Mouse (Mus musculus) testis, postnatal 14 days (tissue): Measurements from ENCODE around the gene Mta2.
"Not testable (repeated sequence)": the region's sequence is repeated elsewhere in the genome, so short reads cannot be mapped to it uniquely, and the experiment has no call there.

Experiments
- DNase-seq: peaks from one replicate; pipeline ENCODE4 v3.0.0; 2021; ENCODE audit warnings: low spot score

Mta2 gene

GRCm38 (mm10) chr19:8967373-8967743, 25.7 kb downstream of the Mta2 start:
- no peak for DNase-seq

- DNase-seq, result no peak
These were observed 26.2 kb downstream of the Mta2 start for GRCm38 (mm10) chr19:8967893-8968292.

GRCm38 (mm10) chr19:8972491-8972890, 30.8 kb downstream of the Mta2 start:
- not testable (repeated sequence) for DNase-seq

GRCm38 (mm10) chr19:8974638-8975037, 33.0 kb downstream of the Mta2 start:
- no peak for DNase-seq

GRCm38 (mm10) chr19:8975491-8975890, 33.8 kb downstream of the Mta2 start:
- DNase-seq, result no peak

GRCm38 (mm10) chr19:8976535-8976934, 34.9 kb downstream of the Mta2 start:
- no peak for DNase-seq

- no peak for DNase-seq
These were observed 39.1 kb downstream of the Mta2 start for GRCm38 (mm10) chr19:8980771-8981170.

GRCm38 (mm10) chr19:8981450-8982168, 39.9 kb downstream of the Mta2 start:
- no peak for DNase-seq

GRCm38 (mm10) chr19:8982303-8983149, 40.9 kb downstream of the Mta2 start:
- DNase-seq, result no peak

GRCm38 (mm10) chr19:8983150-8983650, 41.5 kb downstream of the Mta2 start:
- no peak for DNase-seq

GRCm38 (mm10) chr19:8984255-8984868, 42.7 kb downstream of the Mta2 start:
- peak; percentile 51 for DNase-seq

- no peak for DNase-seq
These were observed 44.2 kb downstream of the Mta2 start for GRCm38 (mm10) chr19:8985891-8986290.

- no peak for DNase-seq
These were observed 46.1 kb downstream of the Mta2 start for GRCm38 (mm10) chr19:8987816-8988215.

- no peak for DNase-seq
These were observed 46.8 kb downstream of the Mta2 start for GRCm38 (mm10) chr19:8988346-8989065.

- peak; percentile 53 for DNase-seq
These were observed 47.4 kb downstream of the Mta2 start, which contains the start of gene Ahnak for GRCm38 (mm10) chr19:8989066-8989566. Ahnak (plus strand) TSS chr19:8989284.

GRCm38 (mm10) chr19:8989567-8990431, 48.1 kb downstream of the Mta2 start:
- peak; percentile 76 for DNase-seq

GRCm38 (mm10) chr19:8990432-8991102, 48.9 kb downstream of the Mta2 start:
- DNase-seq, result no peak

- no peak for DNase-seq
These were observed 49.7 kb downstream of the Mta2 start for GRCm38 (mm10) chr19:8991245-8991870.

GRCm38 (mm10) chr19:8991871-8992735, 50.4 kb downstream of the Mta2 start:
- DNase-seq, result no peak
